Mouse (Mus musculus): ENCODE results near the gene Plek.

- TF ChIP-seq TAL1 (IDR thresholded peaks at IDR 0.05; ENCODE audit: low read length) (no peak), GATA1 (IDR thresholded peaks at IDR 0.05; ENCODE audit: low read length) (no peak)
These were observed 80.2 kb downstream of the Plek start for GRCm38 (mm10) chr11:16972027-16972426.
